Mouse (Mus musculus) hindbrain, embryonic 13.5 days (tissue): ENCODE measurements around the gene Taf4. TPM values are rescaled to one million over a fixed set of nuclear protein-coding genes. Genes with fewer than 3 reads are reported as not detected.

Source experiments
- ATAC-seq: fragments of 200-750 bp; cut with Nextera tagmentation; 2 replicates; pipeline ENCODE4 v1.8.0; 2017; ENCODE audit warnings: moderate TSS enrichment; ENCODE audit not compliant: low FRiP score
- H3K27ac ChIP-seq: fragments of 300-500 bp; sonication (generic); 2 replicates; pipeline ENCODE4 v1.5.1; 2015; ENCODE audit warnings: inconsistent platforms, mild to moderate bottlenecking, moderate library complexity
- H3K27me3 ChIP-seq: fragments of 300-500 bp; sonication (generic); 2 replicates; pipeline ENCODE4 v1.6.1; 2015; ENCODE audit warnings: mild to moderate bottlenecking, inconsistent platforms
- H3K36me3 ChIP-seq: fragments of 300-500 bp; sonication (generic); 2 replicates; pipeline ENCODE4 v1.6.1; 2015; ENCODE audit warnings: mild to moderate bottlenecking, inconsistent platforms
- H3K4me1 ChIP-seq: fragments of 300-500 bp; sonication (generic); replicated peaks from 2 replicates; pipeline ENCODE4 v1.6.1; 2015; ENCODE audit warnings: inconsistent platforms
- H3K4me2 ChIP-seq: fragments of 300-500 bp; sonication (generic); 2 replicates; pipeline ENCODE4 v1.6.1; 2015; ENCODE audit warnings: inconsistent platforms, mild to moderate bottlenecking, moderate library complexity
- H3K4me3 ChIP-seq: fragments of 300-500 bp; sonication (generic); 2 replicates; pipeline ENCODE4 v1.5.1; 2015; ENCODE audit warnings: mild to moderate bottlenecking, inconsistent platforms
- H3K9ac ChIP-seq: fragments of 300-500 bp; sonication (generic); 2 replicates; pipeline ENCODE4 v1.6.1; 2015; ENCODE audit warnings: mild to moderate bottlenecking, inconsistent platforms
- H3K9me3 ChIP-seq: fragments of 300-500 bp; sonication (generic); 2 replicates; pipeline ENCODE4 v1.6.1; 2016; ENCODE audit warnings: inconsistent platforms
- WGBS: fragments of 180-500 bp; shearing (Covaris S2); methylation state at CpG from one replicate; pipeline ENCODE4 v1.1.7; 2015; 5-methylcytosine and 5-hydroxymethylcytosine counted together
- polyA plus RNA-seq: library from polyadenylated mRNA; unstranded; fragments of >200 nt; fragmentation: Nextera tagmentation; extraction: Ambion mirVana; gene quantifications from 2 replicates; pipeline ENCODE4 v1.2.1, GENCODE M21; 2015

Taf4 gene
- polyA plus RNA-seq, result 3.9 and 4.5 TPM in 2 replicates

DNA sequence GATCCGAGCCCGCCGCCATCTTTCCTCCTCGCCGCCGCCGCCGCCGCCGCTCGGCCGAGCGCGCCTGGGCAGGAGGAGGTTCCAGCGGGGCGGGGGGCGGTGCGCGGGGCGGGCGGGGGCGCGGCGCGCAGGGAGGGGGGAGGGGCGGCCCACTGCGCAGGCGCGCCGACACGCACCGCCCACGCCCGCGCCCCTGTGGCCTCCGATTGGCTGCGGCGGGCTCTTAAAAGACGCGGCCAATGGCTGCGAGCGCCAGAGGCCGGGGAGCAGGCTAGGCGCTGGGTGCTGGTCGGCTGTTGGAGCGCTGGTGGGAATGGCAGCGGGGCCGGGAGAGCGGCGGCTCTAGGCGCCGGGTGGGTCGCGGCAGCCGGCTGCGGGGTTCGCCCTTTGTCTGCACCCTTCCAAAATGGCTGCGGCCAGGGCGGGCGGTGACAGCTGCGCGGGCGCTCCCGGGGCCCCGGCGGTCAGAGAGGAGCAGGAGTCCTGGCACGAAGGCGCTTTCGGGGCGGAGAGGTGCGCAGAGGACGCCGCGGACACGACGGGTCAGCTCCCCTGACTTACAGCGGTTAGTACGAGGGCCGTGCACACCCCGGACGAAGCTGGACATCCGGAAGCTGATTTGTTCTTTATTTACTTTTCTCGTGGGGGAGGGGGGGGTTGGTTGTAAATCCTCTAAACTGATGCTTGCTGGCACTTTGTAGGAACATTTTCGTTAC, at the start of gene Taf4:
Gene Taf4, minus strand, starts transcription at position 19 of the 716 bp plus-strand sequence.
- under 1% methylated on average over 55 of the region's 84 CpGs for WGBS
- peak; percentile 95 for ATAC-seq
- H3K36me3 ChIP-seq, result no peaks in the 10 kb centered on the region
- peaks cover 46% of the 10 kb centered on the region for H3K4me1 ChIP-seq
- peak within 1 kb of the TSS; percentile 100 for H3K4me2 ChIP-seq
- peak within 1 kb of the TSS; percentile 93 for H3K9ac ChIP-seq
- H3K9me3 ChIP-seq, result no peaks in the 10 kb centered on the region
- peak within 1 kb of the TSS; percentile 97 for H3K27ac ChIP-seq
- H3K27me3 ChIP-seq, result no peaks in the 10 kb centered on the region
- peak within 1 kb of the TSS; percentile 83 for H3K4me3 ChIP-seq

GRCm38 (mm10) chr2:180025861-180026200, 49.4 kb upstream of the Taf4 start:
- peaks cover 26% of the 10 kb centered on the region for H3K27me3 ChIP-seq
- peak overlapping the region; percentile 99 for H3K9ac ChIP-seq
- peaks cover 35% of the 10 kb centered on the region for H3K36me3 ChIP-seq
- WGBS, result 5% methylated on average over 6 of the region's 6 CpGs
- peak overlapping the region; percentile 99 for H3K4me3 ChIP-seq
- no peak for ATAC-seq
- peak overlapping the region; percentile 80 for H3K4me2 ChIP-seq
- H3K4me1 ChIP-seq, result peaks cover 50% of the 10 kb centered on the region
- H3K27ac ChIP-seq, result peak overlapping the region; percentile 98
- no peaks in the 10 kb centered on the region for H3K9me3 ChIP-seq

- WGBS, result under 1% methylated on average over 63 of the region's 84 CpGs
- H3K27me3 ChIP-seq, result peaks cover 31% of the 10 kb centered on the region
- H3K4me1 ChIP-seq, result peaks cover 50% of the 10 kb centered on the region
- H3K9me3 ChIP-seq, result no peaks in the 10 kb centered on the region
- no peak; the same call in 1 of the 2 replicates for ATAC-seq
- peak overlapping the region; percentile 99 for H3K9ac ChIP-seq
- peaks cover 30% of the 10 kb centered on the region for H3K36me3 ChIP-seq
- peak overlapping the region; percentile 98 for H3K27ac ChIP-seq
- H3K4me3 ChIP-seq, result peak overlapping the region; percentile 99
- H3K4me2 ChIP-seq, result peak overlapping the region; percentile 80
Observed at GRCm38 (mm10) chr2:180025135-180025860, 48.9 kb upstream of the Taf4 start.

DNA sequence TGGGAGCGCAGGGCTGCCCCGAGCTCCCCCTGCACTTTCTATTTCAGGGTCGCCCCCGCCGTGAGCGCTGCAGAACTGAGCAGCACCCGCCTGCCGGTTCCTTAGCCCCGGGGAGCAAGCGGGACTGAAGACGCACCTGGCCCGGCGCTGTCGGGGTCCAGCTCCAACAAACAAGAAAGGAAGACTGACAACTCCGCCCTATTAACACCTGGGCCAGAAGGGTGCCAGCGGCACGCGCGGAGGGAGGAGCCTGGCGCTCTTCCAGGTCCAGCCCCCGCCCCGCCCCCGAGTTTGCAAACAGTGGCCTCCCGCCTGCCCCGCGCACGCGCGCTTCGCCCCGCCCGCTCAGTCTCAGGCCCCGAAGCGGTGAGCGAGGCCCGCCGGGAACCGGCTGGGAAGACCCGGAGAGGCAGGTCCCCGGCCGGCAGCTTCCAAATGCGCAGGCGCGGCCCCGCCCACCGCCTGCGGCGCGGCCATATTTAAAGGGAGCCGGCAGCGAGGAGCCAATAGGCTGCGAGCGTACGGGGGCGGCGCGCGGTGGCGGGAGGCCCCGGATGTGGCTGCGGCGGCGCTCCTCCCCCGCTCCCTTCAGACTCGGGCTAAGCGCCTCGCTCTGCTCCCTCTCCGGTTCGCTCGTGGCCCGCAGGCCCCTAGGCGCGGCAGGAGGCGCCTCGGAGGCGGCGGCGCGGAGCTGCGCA, 48.1 kb upstream of the Taf4 start, which contains the start of gene Lsm14b:
Gene Lsm14b, plus strand, starts transcription at position 587 of the 698 bp plus-strand sequence.
- H3K4me3 ChIP-seq, result peak within 1 kb of the TSS; percentile 99
- peaks cover 22% of the 10 kb centered on the region for H3K36me3 ChIP-seq
- 0% methylated on average over 62 of the region's 80 CpGs for WGBS
- H3K4me2 ChIP-seq, result peak within 1 kb of the TSS; percentile 85
- no peaks in the 10 kb centered on the region for H3K9me3 ChIP-seq
- ATAC-seq, result peak; percentile 95
- H3K27me3 ChIP-seq, result peaks cover 32% of the 10 kb centered on the region
- H3K27ac ChIP-seq, result peak within 1 kb of the TSS; percentile 98
- peaks cover 46% of the 10 kb centered on the region for H3K4me1 ChIP-seq
- H3K9ac ChIP-seq, result peak within 1 kb of the TSS; percentile 99

DNA sequence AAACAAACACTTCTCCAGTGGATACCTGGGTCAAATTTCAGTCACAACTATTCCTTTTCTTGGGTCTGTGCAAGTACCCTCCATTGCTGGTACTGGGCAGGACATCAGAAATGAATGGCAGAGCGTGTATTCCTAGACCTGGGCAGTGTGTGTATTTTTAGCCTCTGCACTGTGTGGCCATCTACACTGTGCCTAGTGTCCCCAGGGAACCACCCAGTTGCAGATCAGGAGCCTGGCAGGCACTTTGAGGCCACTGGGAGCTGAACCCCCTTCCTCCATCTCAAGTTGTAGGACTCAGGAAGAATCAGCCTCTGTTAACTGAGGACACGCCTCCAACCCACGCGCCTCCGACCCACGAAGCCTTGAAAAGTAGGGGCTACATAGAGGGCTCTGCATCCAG, 46.3 kb upstream of the Taf4 start:
- no peak overlapping the region for H3K4me3 ChIP-seq
- H3K4me1 ChIP-seq, result peaks cover 28% of the 10 kb centered on the region
- H3K9ac ChIP-seq, result no peak overlapping the region
- ATAC-seq, result no peak
- H3K27me3 ChIP-seq, result peaks cover 32% of the 10 kb centered on the region
- WGBS, result 72% methylated on average over 6 of the region's 6 CpGs
- H3K4me2 ChIP-seq, result no peak overlapping the region
- H3K9me3 ChIP-seq, result no peaks in the 10 kb centered on the region
- no peak overlapping the region for H3K27ac ChIP-seq
- peaks cover 4% of the 10 kb centered on the region for H3K36me3 ChIP-seq

DNA sequence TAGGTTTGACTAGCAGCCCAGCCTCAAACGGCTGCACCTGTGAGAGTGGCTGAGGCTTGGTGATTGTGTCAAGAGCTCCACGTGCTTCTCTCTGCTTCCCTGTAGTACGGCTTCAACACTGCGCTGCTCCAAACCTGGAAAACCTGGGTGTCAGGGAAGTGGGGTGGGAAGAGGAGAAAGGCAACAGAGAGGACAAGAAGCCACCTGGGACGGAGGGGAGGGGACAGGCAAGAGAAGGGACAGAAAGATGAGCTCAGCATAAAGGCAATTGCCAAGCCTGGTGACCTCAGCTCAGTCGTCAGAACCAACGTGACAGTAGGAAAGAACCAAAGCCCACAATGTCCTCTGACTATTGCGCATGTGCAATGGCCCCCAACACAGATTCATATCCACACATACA, 44.5 kb upstream of the Taf4 start:
- Histone ChIP-seq H3K4me2 (no peak overlapping the region), H3K9me3 (no peaks in the 10 kb centered on the region), H3K9ac (no peak overlapping the region), H3K27ac (no peak overlapping the region), H3K4me3 (no peak overlapping the region), H3K36me3 (no peaks in the 10 kb centered on the region), H3K4me1 (peaks cover 9% of the 10 kb centered on the region), H3K27me3 (peaks cover 32% of the 10 kb centered on the region)
- ATAC-seq, result no peak
- 83% methylated on average over 8 of the region's 8 CpGs for WGBS

GRCm38 (mm10) chr2:180020091-180020661, 43.7 kb upstream of the Taf4 start:
- peaks cover 7% of the 10 kb centered on the region; the same call in 1 of the 2 replicates for H3K4me1 ChIP-seq
- no peak overlapping the region for H3K9ac ChIP-seq
- no peak for ATAC-seq
- H3K27ac ChIP-seq, result no peak overlapping the region
- H3K4me2 ChIP-seq, result no peak overlapping the region
- H3K4me3 ChIP-seq, result no peak overlapping the region
- 70% methylated on average over 7 of the region's 7 CpGs for WGBS
- no peaks in the 10 kb centered on the region for H3K36me3 ChIP-seq
- H3K9me3 ChIP-seq, result no peaks in the 10 kb centered on the region
- H3K27me3 ChIP-seq, result peaks cover 32% of the 10 kb centered on the region

GRCm38 (mm10) chr2:180018573-180018972, 42.1 kb upstream of the Taf4 start:
- no peaks in the 10 kb centered on the region for H3K9me3 ChIP-seq
- no peak overlapping the region for H3K4me3 ChIP-seq
- H3K9ac ChIP-seq, result no peak overlapping the region
- H3K27me3 ChIP-seq, result peaks cover 32% of the 10 kb centered on the region
- 85% methylated on average over 9 of the region's 9 CpGs for WGBS
- H3K27ac ChIP-seq, result no peak overlapping the region
- no peaks in the 10 kb centered on the region for H3K36me3 ChIP-seq
- 0 out of 2 replicates have a peak, but pooled peaks cover under 1% of the 10 kb centered on the region for H3K4me1 ChIP-seq
- no peak overlapping the region for H3K4me2 ChIP-seq
- no peak for ATAC-seq

GRCm38 (mm10) chr2:180017632-180018031, 41.2 kb upstream of the Taf4 start:
- no peaks in the 10 kb centered on the region for H3K36me3 ChIP-seq
- no peak for ATAC-seq
- no peak overlapping the region for H3K4me2 ChIP-seq
- no peaks in the 10 kb centered on the region for H3K9me3 ChIP-seq
- 73% methylated on average over 4 of the region's 4 CpGs for WGBS
- peaks cover 22% of the 10 kb centered on the region for H3K27me3 ChIP-seq
- no peaks in the 10 kb centered on the region for H3K4me1 ChIP-seq
- H3K4me3 ChIP-seq, result no peak overlapping the region
- no peak overlapping the region for H3K9ac ChIP-seq
- no peak overlapping the region for H3K27ac ChIP-seq

- H3K27ac ChIP-seq, result no peak overlapping the region
- H3K9ac ChIP-seq, result no peak overlapping the region
- no peaks in the 10 kb centered on the region for H3K36me3 ChIP-seq
- H3K27me3 ChIP-seq, result no peaks in the 10 kb centered on the region
- 94% methylated on average over 7 of the region's 7 CpGs for WGBS
- no peak for ATAC-seq
- no peaks in the 10 kb centered on the region for H3K9me3 ChIP-seq
- no peak overlapping the region for H3K4me2 ChIP-seq
- no peak overlapping the region for H3K4me3 ChIP-seq
- H3K4me1 ChIP-seq, result no peaks in the 10 kb centered on the region
Observed at GRCm38 (mm10) chr2:180013686-180014085, 37.2 kb upstream of the Taf4 start.

DNA sequence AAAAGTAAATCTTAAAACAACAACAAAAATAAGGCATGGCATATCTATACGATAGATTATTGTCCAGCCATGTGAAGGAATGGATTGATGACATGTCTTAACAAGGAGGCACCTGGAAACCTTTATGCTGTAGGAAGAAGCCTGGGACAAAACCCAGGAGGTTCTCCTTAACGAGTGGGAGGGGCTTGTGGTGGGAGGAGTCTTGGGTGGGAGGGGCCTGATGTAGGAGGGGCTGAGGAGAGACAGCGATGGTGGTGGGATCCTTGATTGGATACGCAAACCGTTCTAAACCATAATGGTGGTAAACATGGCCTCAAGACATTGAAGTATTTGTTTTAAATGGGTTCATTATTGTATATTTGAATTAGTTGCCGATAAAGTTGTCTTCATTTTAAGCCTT, 34.9 kb upstream of the Taf4 start:
- Histone ChIP-seq H3K4me3 (no peak overlapping the region), H3K9ac (no peak overlapping the region), H3K36me3 (no peaks in the 10 kb centered on the region), H3K4me2 (no peak overlapping the region), H3K27me3 (no peaks in the 10 kb centered on the region), H3K9me3 (no peaks in the 10 kb centered on the region), H3K27ac (no peak overlapping the region), H3K4me1 (no peaks in the 10 kb centered on the region)
- no peak for ATAC-seq
- WGBS, result 85% methylated on average over 6 of the region's 6 CpGs

GRCm38 (mm10) chr2:180010686-180011085, 34.2 kb upstream of the Taf4 start:
- no peak overlapping the region for H3K27ac ChIP-seq
- WGBS, result 95% methylated on average over 7 of the region's 7 CpGs
- no peaks in the 10 kb centered on the region for H3K36me3 ChIP-seq
- H3K4me1 ChIP-seq, result no peaks in the 10 kb centered on the region
- no peak overlapping the region for H3K9ac ChIP-seq
- H3K4me2 ChIP-seq, result no peak overlapping the region
- no peak for ATAC-seq
- no peak overlapping the region for H3K4me3 ChIP-seq
- H3K27me3 ChIP-seq, result no peaks in the 10 kb centered on the region
- H3K9me3 ChIP-seq, result no peaks in the 10 kb centered on the region
